Comparison of ENCODE assay signal across 20 mouse cellular contexts in genomic region chr19:8715868-8716766, GRCm38 (mm10). TPM values are rescaled to one million over a fixed set of nuclear protein-coding genes. Genes with fewer than 3 reads are reported as not detected.
A peak's percentile ranks its signal among the peaks of the same experiment; 100 is the strongest.
DNase-seq lines count a peak whose midpoint lies in the region; ATAC-seq and TF ChIP-seq lines count a peak whose summit lies in the region.
"Had no signal": no experiment of that assay in that cellular context is flagged by ENCODE, and none has a peak within 500 bp of the region (broad histone marks: within the 10 kb centered on the region; RNA-seq: fewer than 3 reads in every experiment).

No protein-coding gene starts in this region.

- H3K36me3 ChIP-seq in heart, embryonic 12.5 days = peaks cover 9% of the 10 kb centered on the region
- H3K36me3 ChIP-seq in CH12.LX (replicated peaks in 1 of 2; ENCODE audit: control insufficient read depth in 1 of 2, insufficient read depth in 1 of 2, low read length in 1 of 2) = peaks cover 5 to 16% of the 10 kb centered on the region in 2 experiments
- peaks cover 16% of the 10 kb centered on the region for H3K36me3 ChIP-seq in liver, embryonic 12.5 days
- no peaks in the 10 kb centered on the region for H3K36me3 ChIP-seq in hindbrain, postnatal 0 days (ENCODE audit: insufficient read depth, low read length)
- H3K36me3 ChIP-seq: stomach, embryonic 15.5 days had no signal

- TF ChIP-seq CTCF in CH12.LX (conservative IDR thresholded peaks at IDR 0.05 in 1 of 2, IDR thresholded peaks at IDR 0.05 in 1 of 2; ENCODE audit: low read depth in 2 of 2, low read length in 2 of 2) = no peak
- no peak for TF ChIP-seq CTCF in hindbrain, postnatal 0 days (IDR thresholded peaks at IDR 0.05; ENCODE audit: low read depth)

- H3K79me2 ChIP-seq in CH12.LX (replicated peaks; ENCODE audit: control insufficient read depth, extremely low read depth, insufficient read depth, poor library complexity, severe bottlenecking) = peaks cover 17% of the 10 kb centered on the region

- no peaks in the 10 kb centered on the region for H3K27me3 ChIP-seq in heart, embryonic 12.5 days (replicated peaks)
- H3K27me3 ChIP-seq in CH12.LX (replicated peaks) = no peaks in the 10 kb centered on the region
- no peaks in the 10 kb centered on the region for H3K27me3 ChIP-seq in liver, embryonic 12.5 days (replicated peaks)
- H3K27me3 ChIP-seq in hindbrain, postnatal 0 days (ENCODE audit: insufficient read depth, low read length) = no peaks in the 10 kb centered on the region
- H3K27me3 ChIP-seq: embryonic facial prominence, embryonic 13.5 days; stomach, embryonic 15.5 days had no signal

- H3K9ac ChIP-seq in heart, embryonic 12.5 days = peak overlapping the region; percentile 2; the same call in 1 of the 2 replicates
- H3K9ac ChIP-seq in CH12.LX (ENCODE audit: insufficient read depth, low read depth) = no peak overlapping the region
- peak overlapping the region; percentile 57 for H3K9ac ChIP-seq in liver, embryonic 12.5 days
- H3K9ac ChIP-seq in hindbrain, postnatal 0 days (replicated peaks; ENCODE audit: low read length) = no peak overlapping the region
- H3K9ac ChIP-seq: embryonic facial prominence, embryonic 13.5 days; stomach, embryonic 15.5 days had no signal

- DNase-seq in heart, postnatal 25 days (ENCODE audit: low spot score) = no peak
- DNase-seq in CH12.LX (ENCODE audit: extremely low read depth) = no peak
- DNase-seq in R1 (ENCODE audit: low read depth, low spot score) = peak; percentile 98
- no peak for DNase-seq in hindbrain, postnatal 0 days (ENCODE audit: low spot score)
- DNase-seq in right cerebral cortex, postnatal 4 days = no peak
- DNase-seq in adrenal gland, adult (ENCODE audit: inconsistent age in 2 of 2, low spot score in 1 of 2) = no peak
- DNase-seq: cerebellum, adult 11-12 months; heart, postnatal 14 days; lung, postnatal 36 days; midbrain, embryonic 14.5 days; right cerebral cortex, postnatal 25 days; thymus, postnatal 14 days had no signal

- TF ChIP-seq POLR2A in CH12.LX (IDR thresholded peaks at IDR 0.05; ENCODE audit: low read depth, low read length) = no peak

- H3K4me1 ChIP-seq in heart, embryonic 12.5 days (replicated peaks) = peaks cover 16% of the 10 kb centered on the region
- H3K4me1 ChIP-seq in CH12.LX (ENCODE audit: control insufficient read depth in 1 of 2, insufficient read depth in 2 of 2) = peaks cover 0 to 47% of the 10 kb centered on the region in 2 experiments; a peak in 2 of 4 replicates
- H3K4me1 ChIP-seq in liver, embryonic 12.5 days = peaks cover 73% of the 10 kb centered on the region
- peaks cover 11% of the 10 kb centered on the region for H3K4me1 ChIP-seq in hindbrain, postnatal 0 days (ENCODE audit: insufficient read depth, low read length)

- WGBS in heart, embryonic 12.5 days = 68% methylated on average over 10 of the region's 10 CpGs
- 63% methylated on average over 10 of the region's 10 CpGs for WGBS in liver, embryonic 12.5 days (ENCODE audit: insufficient replicate concordance)
- WGBS in hindbrain, postnatal 0 days = 66% methylated on average over 10 of the region's 10 CpGs

- intact Hi-C loops in heart, postnatal 25 days (cut with DNase I) = loop anchor here (10.0 kb wide), 1 partner anchor 399 kb away; no protein-coding TSS in a partner anchor

- dilution Hi-C loops in CH12.LX (cut with MboI; ENCODE audit: extremely low pct_ligation_motif_present, extremely low pct_unique_long_range_greater_than_20kb, low sequenced_read_pairs) = no loop called here

- in situ Hi-C loops in CH12.LX (cut with MboI; ENCODE audit: low pct_ligation_motif_present, low pct_unique_long_range_greater_than_20kb, low sequenced_read_pairs) = no loop called here

- no peak overlapping the region for H3K4me3 ChIP-seq in heart, embryonic 12.5 days
- H3K4me3 ChIP-seq in CH12.LX (replicated peaks in 1 of 3; ENCODE audit: low read depth in 2 of 3, low read length in 2 of 3, poor library complexity in 1 of 3) = no peak overlapping the region
- H3K4me3 ChIP-seq in liver, embryonic 12.5 days = peak overlapping the region; percentile 26
- H3K4me3 ChIP-seq in hindbrain, postnatal 0 days (ENCODE audit: low read length) = no peak overlapping the region
- H3K4me3 ChIP-seq: embryonic facial prominence, embryonic 13.5 days; left cerebral cortex, adult 2 months; stomach, embryonic 15.5 days had no signal

- ATAC-seq in heart, embryonic 12.5 days (ENCODE audit: insufficient number of reproducible peaks, low FRiP score) = no peak
- ATAC-seq in liver, embryonic 12.5 days = peak; percentile 36; the same call in 1 of the 2 replicates
- no peak for ATAC-seq in hindbrain, postnatal 0 days
- ATAC-seq: forebrain, embryonic 14.5 days; hindbrain, embryonic 16.5 days had no signal

- TF ChIP-seq EP300 in CH12.LX (IDR thresholded peaks at IDR 0.05; ENCODE audit: low read length) = no peak

- TF ChIP-seq RAD21 in CH12.LX (IDR thresholded peaks at IDR 0.05; ENCODE audit: low read depth, low read length) = no peak

- no peaks in the 10 kb centered on the region for H3K9me3 ChIP-seq in heart, embryonic 12.5 days (replicated peaks)
- no peaks in the 10 kb centered on the region for H3K9me3 ChIP-seq in CH12.LX (replicated peaks; ENCODE audit: low read length)
- no peaks in the 10 kb centered on the region for H3K9me3 ChIP-seq in liver, embryonic 12.5 days (replicated peaks)
- H3K9me3 ChIP-seq in hindbrain, postnatal 0 days (ENCODE audit: low read length) = no peaks in the 10 kb centered on the region
- H3K9me3 ChIP-seq: embryonic facial prominence, embryonic 13.5 days; stomach, embryonic 15.5 days had no signal

- H3K4me2 ChIP-seq in heart, embryonic 12.5 days = no peak overlapping the region; the same call in 1 of the 2 replicates
- no peak overlapping the region for H3K4me2 ChIP-seq in CH12.LX (ENCODE audit: insufficient read depth, low read depth, poor library complexity, severe bottlenecking)
- H3K4me2 ChIP-seq in liver, embryonic 12.5 days = peak overlapping the region; percentile 81
- no peak overlapping the region for H3K4me2 ChIP-seq in hindbrain, postnatal 0 days (ENCODE audit: low read depth, low read length)
- H3K4me2 ChIP-seq: embryonic facial prominence, embryonic 13.5 days; stomach, embryonic 15.5 days had no signal

- H3K27ac ChIP-seq in heart, embryonic 12.5 days (ENCODE audit: poor library complexity, severe bottlenecking) = peak overlapping the region; percentile 45
- no peak overlapping the region for H3K27ac ChIP-seq in CH12.LX (ENCODE audit: insufficient read depth, low read depth)
- peak overlapping the region; percentile 96 for H3K27ac ChIP-seq in liver, embryonic 12.5 days
- H3K27ac ChIP-seq in hindbrain, postnatal 0 days = no peak overlapping the region
- H3K27ac ChIP-seq: embryonic facial prominence, embryonic 13.5 days; left cerebral cortex, adult 2 months; stomach, embryonic 15.5 days had no signal

TF ChIP-seq in CH12.LX, 34 proteins besides CTCF, POLR2A, EP300 and RAD21 (continues in another document):
- TF ChIP-seq GABPA (IDR thresholded peaks at IDR 0.05; ENCODE audit: insufficient replicate concordance, low read depth, low read length) = no peak

RNA-seq across cellular contexts. Expression of gene Slc3a2, which starts 7.1 kb away (rescaled TPM):
- 87.6 and 88.9 TPM in 2 replicates for polyA plus RNA-seq in heart, embryonic 12.5 days (2016; fragmentation: Nextera tagmentation; extraction: Ambion mirVana)
- total RNA-seq in heart, postnatal 25 days (2021) = 10 to 100 TPM; 36.1 to 38.0 TPM
- total RNA-seq in CH12.LX (2012; rRNA removed) (177 and 269 TPM in 2 replicates), CH12.LX (2014; rRNA removed) (251 and 284 TPM in 2 replicates)
- polyA plus RNA-seq in CH12.LX (2012; ENCODE audit: insufficient read length, low read depth) = 432 and 478 TPM in 2 replicates
- 133 and 141 TPM in 2 replicates for polyA plus RNA-seq in liver, embryonic 12.5 days (2016; fragmentation: Nextera tagmentation; extraction: Ambion mirVana)
- total RNA-seq in hindbrain, postnatal 0 days (2014; rRNA removed) = 154 and 155 TPM in 2 replicates
- polyA plus RNA-seq in hindbrain, postnatal 0 days (2015; fragmentation: Nextera tagmentation; extraction: Ambion mirVana) = 235 and 250 TPM in 2 replicates

RNA-seq across cellular contexts. Expression of gene Wdr74, which starts 19.5 kb away (rescaled TPM):
- 48.9 and 52.9 TPM in 2 replicates for polyA plus RNA-seq in heart, embryonic 12.5 days (2016; fragmentation: Nextera tagmentation; extraction: Ambion mirVana)
- total RNA-seq in heart, postnatal 25 days (2021) = 10 to 100 TPM; 17.9 to 18.9 TPM
- 133 and 179 TPM in 2 replicates for total RNA-seq in CH12.LX (2012; rRNA removed)
- total RNA-seq in CH12.LX (2014; rRNA removed) = 182 and 203 TPM in 2 replicates
- polyA plus RNA-seq in CH12.LX (2012; ENCODE audit: insufficient read length, low read depth) = 208 and 235 TPM in 2 replicates
- polyA plus RNA-seq in liver, embryonic 12.5 days (2016; fragmentation: Nextera tagmentation; extraction: Ambion mirVana) = 87.1 and 95.9 TPM in 2 replicates
- 46.7 and 49.7 TPM in 2 replicates for total RNA-seq in hindbrain, postnatal 0 days (2014; rRNA removed)
- polyA plus RNA-seq in hindbrain, postnatal 0 days (2015; fragmentation: Nextera tagmentation; extraction: Ambion mirVana) = 78.7 and 79.2 TPM in 2 replicates

RNA-seq across cellular contexts. Expression of gene 1700092M07Rik, which starts 24.4 kb away (rescaled TPM):
- polyA plus RNA-seq in heart, embryonic 12.5 days (2016; fragmentation: Nextera tagmentation; extraction: Ambion mirVana) = 1.8 and 2.8 TPM in 2 replicates
- not detected for total RNA-seq in heart, postnatal 25 days (2021)
- total RNA-seq in CH12.LX (2012; rRNA removed) = 3.8 and 4.8 TPM in 2 replicates
- total RNA-seq in CH12.LX (2014; rRNA removed) = 1.0 and 2.4 TPM in 2 replicates
- polyA plus RNA-seq in CH12.LX (2012; ENCODE audit: insufficient read length, low read depth) = 3.1 and 4.3 TPM in 2 replicates
- polyA plus RNA-seq in liver, embryonic 12.5 days (2016; fragmentation: Nextera tagmentation; extraction: Ambion mirVana) = 2.1 and 2.3 TPM in 2 replicates
- not detected in 2 replicates for total RNA-seq in hindbrain, postnatal 0 days (2014; rRNA removed)
- 0.66 and 0.85 TPM in 2 replicates for polyA plus RNA-seq in hindbrain, postnatal 0 days (2015; fragmentation: Nextera tagmentation; extraction: Ambion mirVana)
- polyA plus RNA-seq: large intestine, adult 2 months had no signal

RNA-seq across cellular contexts. Expression of gene Stx5a, which starts 25.1 kb away (rescaled TPM):
- polyA plus RNA-seq in heart, embryonic 12.5 days (2016; fragmentation: Nextera tagmentation; extraction: Ambion mirVana) = 86.1 and 88.1 TPM in 2 replicates
- total RNA-seq in heart, postnatal 25 days (2021) = 10 to 100 TPM; 27.6 to 31.0 TPM
- total RNA-seq in CH12.LX (2012; rRNA removed) (47.5 and 48.1 TPM in 2 replicates), CH12.LX (2014; rRNA removed) (49.1 and 49.7 TPM in 2 replicates)
- polyA plus RNA-seq in CH12.LX (2012; ENCODE audit: insufficient read length, low read depth) = 35.2 and 39.3 TPM in 2 replicates
- polyA plus RNA-seq in liver, embryonic 12.5 days (2016; fragmentation: Nextera tagmentation; extraction: Ambion mirVana) = 56.2 and 58.4 TPM in 2 replicates
- 84.4 and 110 TPM in 2 replicates for total RNA-seq in hindbrain, postnatal 0 days (2014; rRNA removed)
- 95.3 and 104 TPM in 2 replicates for polyA plus RNA-seq in hindbrain, postnatal 0 days (2015; fragmentation: Nextera tagmentation; extraction: Ambion mirVana)

RNA-seq across cellular contexts. Expression of gene Nxf1, which starts 40.8 kb away (rescaled TPM):
- 135 and 149 TPM in 2 replicates for polyA plus RNA-seq in heart, embryonic 12.5 days (2016; fragmentation: Nextera tagmentation; extraction: Ambion mirVana)
- 10 to 100 TPM; 37.5 to 48.1 TPM for total RNA-seq in heart, postnatal 25 days (2021)
- total RNA-seq in CH12.LX (2012; rRNA removed) = 66.5 and 83.6 TPM in 2 replicates
- total RNA-seq in CH12.LX (2014; rRNA removed) = 101 and 102 TPM in 2 replicates
- 136 and 160 TPM in 2 replicates for polyA plus RNA-seq in CH12.LX (2012; ENCODE audit: insufficient read length, low read depth)
- polyA plus RNA-seq in liver, embryonic 12.5 days (2016; fragmentation: Nextera tagmentation; extraction: Ambion mirVana) = 116 and 130 TPM in 2 replicates
- total RNA-seq in hindbrain, postnatal 0 days (2014; rRNA removed) = 47.7 and 51.3 TPM in 2 replicates
- polyA plus RNA-seq in hindbrain, postnatal 0 days (2015; fragmentation: Nextera tagmentation; extraction: Ambion mirVana) = 88.3 and 89.5 TPM in 2 replicates

Comparison
In these comparisons a context has a peak if more than half of its experiments do, and no peak if none do; other contexts are left out.
1. H3K27ac ChIP-seq: peak in heart, embryonic 12.5 days (single experiment) and liver, embryonic 12.5 days (single experiment); none in CH12.LX (single experiment) and hindbrain, postnatal 0 days (single experiment).
2. H3K9ac ChIP-seq: peak in heart, embryonic 12.5 days (single experiment) and liver, embryonic 12.5 days (single experiment); none in CH12.LX (single experiment) and hindbrain, postnatal 0 days (single experiment).